Mouse (Mus musculus) ovary, postnatal 36 days (tissue): Measurements from ENCODE around the gene Gca.

Experiments used
- DNase-seq: peaks from one replicate; pipeline ENCODE4 v3.0.0; 2022; ENCODE audit warnings: low spot score, mixed read lengths

Gca gene

GRCm38 (mm10) chr2:62664135-62664670 lies at the start of gene Gca:
Gca (plus strand) TSS chr2:62664285.
- peak; percentile 79 for DNase-seq

GRCm38 (mm10) chr2:62618934-62619341 lies 45.1 kb upstream of the Gca start:
- no peak for DNase-seq

- DNase-seq = no peak
These were observed 44.4 kb upstream of the Gca start for GRCm38 (mm10) chr2:62619679-62620078.

GRCm38 (mm10) chr2:62623024-62623441 lies 41.1 kb upstream of the Gca start:
- DNase-seq = no peak

GRCm38 (mm10) chr2:62627728-62628127 lies 36.4 kb upstream of the Gca start:
- DNase-seq = no peak

- no peak for DNase-seq
These were observed 35.7 kb upstream of the Gca start for GRCm38 (mm10) chr2:62628356-62628755.

GRCm38 (mm10) chr2:62630446-62630845 lies 33.6 kb upstream of the Gca start:
- DNase-seq = no peak

GRCm38 (mm10) chr2:62639869-62640268 lies 24.2 kb upstream of the Gca start:
- DNase-seq = no peak

GRCm38 (mm10) chr2:62643405-62644305 lies 20.4 kb upstream of the Gca start:
- DNase-seq = peak; percentile 25

- no peak for DNase-seq
These were observed 19.2 kb upstream of the Gca start for GRCm38 (mm10) chr2:62644891-62645290.

- DNase-seq = peak; percentile 9
These were observed 18.6 kb upstream of the Gca start for GRCm38 (mm10) chr2:62645475-62645874.

GRCm38 (mm10) chr2:62646014-62646645 lies 18.0 kb upstream of the Gca start, which contains the start of gene Ifih1:
Ifih1 (minus strand) TSS chr2:62646255.
- peak; percentile 70 for DNase-seq

GRCm38 (mm10) chr2:62646671-62647289 lies 17.3 kb upstream of the Gca start:
- DNase-seq = no peak

- DNase-seq = no peak
These were observed 12.2 kb upstream of the Gca start for GRCm38 (mm10) chr2:62651890-62652289.

- no peak for DNase-seq
These were observed 11.6 kb upstream of the Gca start for GRCm38 (mm10) chr2:62652466-62652865.

GRCm38 (mm10) chr2:62654519-62655338 lies 9.4 kb upstream of the Gca start:
- peak; percentile 23 for DNase-seq

- no peak for DNase-seq
These were observed 8.0 kb upstream of the Gca start for GRCm38 (mm10) chr2:62656072-62656471.

GRCm38 (mm10) chr2:62660565-62660964 lies 3.5 kb upstream of the Gca start:
- DNase-seq = no peak

- DNase-seq = no peak
These were observed 1.5 kb upstream of the Gca start for GRCm38 (mm10) chr2:62662560-62662959.

GRCm38 (mm10) chr2:62664839-62665238 lies 754 bp downstream of the Gca start:
- DNase-seq = no peak

GRCm38 (mm10) chr2:62665536-62665935 lies 1.5 kb downstream of the Gca start:
- no peak for DNase-seq

GRCm38 (mm10) chr2:62669848-62670247 lies 5.8 kb downstream of the Gca start:
- no peak for DNase-seq
